Mouse (Mus musculus) erythroid progenitor cell, adult 5-6 weeks (primary cell): ENCODE data around the gene Rnf183. TPM values are rescaled to one million over a fixed set of nuclear protein-coding genes. Genes with fewer than 3 reads are reported as not detected.

Source experiments
- ATAC-seq: replicated peaks from 2 replicates; pipeline ENCODE4 v1.8.0; 2016; ENCODE audit warnings: moderate number of reproducible peaks, mild to moderate bottlenecking, moderate TSS enrichment, inconsistent platforms; ENCODE audit not compliant: poor library complexity, low FRiP score, severe bottlenecking
- total RNA-seq, 2 experiments: library from RNA; stranded (forward) in 1 of 2; stranded (reverse) in 1 of 2; fragments of 150-400 nt in 1 of 2; fragments of 186-747, 209-891 nt in 1 of 2; gene quantifications; 2 replicates each; pipeline versions ENCODE4 v1.2.3 to v1.2.4; 2015 to 2017; ENCODE audit warnings: low replicate concordance in 2 of 2

Gene Rnf183
- total RNA-seq, 2 experiments from 2014 or later = not detected

- no peak for ATAC-seq
These were observed 847 bp downstream of the Rnf183 start for GRCm38 (mm10) chr4:62433939-62434870.

- ATAC-seq = peak; percentile 93
These were observed 3.5 kb downstream of the Rnf183 start for GRCm38 (mm10) chr4:62431522-62431921.

GRCm38 (mm10) chr4:62430678-62431077 lies 4.4 kb downstream of the Rnf183 start:
- ATAC-seq = no peak

GRCm38 (mm10) chr4:62429616-62430015 lies 5.4 kb downstream of the Rnf183 start:
- no peak for ATAC-seq

- no peak for ATAC-seq
These were observed 6.9 kb downstream of the Rnf183 start for GRCm38 (mm10) chr4:62427978-62428758.

GRCm38 (mm10) chr4:62425891-62426290 lies 9.2 kb downstream of the Rnf183 start:
- no peak for ATAC-seq

GRCm38 (mm10) chr4:62419091-62419490 lies 16.0 kb downstream of the Rnf183 start:
- no peak for ATAC-seq

- no peak for ATAC-seq
These were observed 16.6 kb downstream of the Rnf183 start for GRCm38 (mm10) chr4:62418448-62418847.

- no peak for ATAC-seq
These were observed 23.4 kb downstream of the Rnf183 start for GRCm38 (mm10) chr4:62411606-62412005.

- no peak for ATAC-seq
These were observed 24.7 kb downstream of the Rnf183 start for GRCm38 (mm10) chr4:62410325-62410724.

- no peak for ATAC-seq
These were observed 25.4 kb downstream of the Rnf183 start for GRCm38 (mm10) chr4:62409615-62410014.

- peak; percentile 96 for ATAC-seq
These were observed 26.3 kb downstream of the Rnf183 start, which contains the start of the genes Cdc26 and Prpf4 for GRCm38 (mm10) chr4:62408601-62409282. Gene Cdc26 (minus strand): TSS chr4:62408642. Gene Prpf4 (plus strand): TSS chr4:62408797.

- ATAC-seq = peak; percentile 74
These were observed 27.1 kb downstream of the Rnf183 start for GRCm38 (mm10) chr4:62407730-62408582.

GRCm38 (mm10) chr4:62406133-62406532 lies 28.9 kb downstream of the Rnf183 start:
- ATAC-seq = no peak

GRCm38 (mm10) chr4:62398956-62399355 lies 36.1 kb downstream of the Rnf183 start:
- ATAC-seq = no peak

GRCm38 (mm10) chr4:62397616-62398365 lies 37.3 kb downstream of the Rnf183 start:
- ATAC-seq = no peak

- ATAC-seq = no peak
These were observed 39.2 kb downstream of the Rnf183 start for GRCm38 (mm10) chr4:62395806-62396205.

- ATAC-seq = no peak
These were observed 41.6 kb downstream of the Rnf183 start for GRCm38 (mm10) chr4:62393459-62393858.
